Mouse (Mus musculus): ENCODE data around the gene Cbx2.

- TF ChIP-seq CTCF (IDR thresholded peaks at IDR 0.05; ENCODE audit: borderline replicate concordance, insufficient read depth, low read length) (no peak), POLR2A (IDR thresholded peaks at IDR 0.05; ENCODE audit: low read depth, low read length) (no peak)
These were observed 24.0 kb downstream of the Cbx2 start for GRCm38 (mm10) chr11:119046601-119047245.

Data from embryonic fibroblast, embryonic 13.5 days (primary cell).